ENCODE assay signal across 8 mouse cellular contexts in genomic region chr13:23561883-23562659, GRCm38 (mm10). TPM values are rescaled to one million over a fixed set of nuclear protein-coding genes. Genes with fewer than 3 reads are reported as not detected.
DNase-seq lines count a peak whose midpoint lies in the region; ATAC-seq and TF ChIP-seq lines count a peak whose summit lies in the region.
"Not testable (repeated sequence)": the region's sequence is repeated elsewhere in the genome, so short reads cannot be mapped to it uniquely, and the experiment has no call there.

Gene Hist1h3e, minus strand, starts transcription at chr13:23562369.

- not testable (repeated sequence) for H3K36me3 ChIP-seq in CH12.LX (replicated peaks in 1 of 2; ENCODE audit: control insufficient read depth in 1 of 2, insufficient read depth in 1 of 2, low read length in 1 of 2); forebrain, embryonic 12.5 days (replicated peaks); heart, postnatal 0 days (replicated peaks; ENCODE audit: control insufficient read depth, insufficient read depth, low read length); liver, embryonic 16.5 days (ENCODE audit: control insufficient read depth, insufficient read depth); neural tube, embryonic 13.5 days; testis, adult 2 months (ENCODE audit: control insufficient read depth, insufficient read depth, low read length)

- not testable (repeated sequence) for H3K27me3 ChIP-seq in CH12.LX (replicated peaks); forebrain, embryonic 12.5 days; heart, postnatal 0 days (ENCODE audit: control insufficient read depth, insufficient read depth, low read length); liver, embryonic 16.5 days (ENCODE audit: control insufficient read depth, insufficient read depth, low read depth, low read length); neural tube, embryonic 13.5 days; testis, adult 2 months (ENCODE audit: control insufficient read depth, insufficient read depth, low read length)

- TF ChIP-seq RAD21 in CH12.LX (IDR thresholded peaks at IDR 0.05; ENCODE audit: low read depth, low read length), result not testable (repeated sequence)

- peak; percentile 98 for DNase-seq in CH12.LX (ENCODE audit: extremely low read depth)
- peak; percentile 97 for DNase-seq in c-Kit-positive CD71-positive TER-119-positive erythroid progenitor cells, embryonic 14.5 days (ENCODE audit: low spot score)
- DNase-seq in heart, postnatal 0 days (ENCODE audit: low spot score), result peak; percentile 98
- DNase-seq in kidney, postnatal 4 days, result peak; percentile 93 to 96

- in situ Hi-C loops in CH12.LX (cut with MboI; ENCODE audit: low pct_ligation_motif_present, low pct_unique_long_range_greater_than_20kb, low sequenced_read_pairs), result loop anchor here (25.0 kb wide), 1 partner anchor 1825 kb away; the partner anchor contains the start of gene Hist1h4j

- dilution Hi-C loops in CH12.LX (cut with MboI; ENCODE audit: extremely low pct_ligation_motif_present, extremely low pct_unique_long_range_greater_than_20kb, low sequenced_read_pairs), result not testable (repeated sequence)

- H3K27ac ChIP-seq in CH12.LX (ENCODE audit: insufficient read depth, low read depth), result peak within 1 kb of the TSS; percentile 97
- peak within 1 kb of the TSS; percentile 99 for H3K27ac ChIP-seq in forebrain, embryonic 12.5 days
- peak within 1 kb of the TSS; percentile 98 for H3K27ac ChIP-seq in heart, postnatal 0 days (ENCODE audit: low read depth)
- peak within 1 kb of the TSS; percentile 98 for H3K27ac ChIP-seq in liver, embryonic 16.5 days (ENCODE audit: low read length)
- peak within 1 kb of the TSS; percentile 98 for H3K27ac ChIP-seq in neural tube, embryonic 13.5 days (replicated peaks)
- peak within 1 kb of the TSS; percentile 75 for H3K27ac ChIP-seq in testis, adult 2 months (ENCODE audit: control insufficient read depth, insufficient read depth, low read depth, low read length)

- not testable (repeated sequence) for H3K79me2 ChIP-seq in CH12.LX (replicated peaks; ENCODE audit: control insufficient read depth, extremely low read depth, insufficient read depth, poor library complexity, severe bottlenecking)

- peak; percentile 98 for ATAC-seq in forebrain, embryonic 12.5 days (ENCODE audit: low FRiP score)
- ATAC-seq in heart, postnatal 0 days (ENCODE audit: insufficient read depth, low read depth), result peak; percentile 89
- ATAC-seq in liver, embryonic 16.5 days (ENCODE audit: low read depth), result peak; percentile 93
- ATAC-seq in neural tube, embryonic 13.5 days (ENCODE audit: low read depth), result peak; percentile 96

- H3K4me1 ChIP-seq in CH12.LX (ENCODE audit: control insufficient read depth in 1 of 2, insufficient read depth in 2 of 2), result peaks cover 3 to 27% of the 10 kb centered on the region in 2 experiments; a peak in 2 of 4 replicates
- not testable (repeated sequence) for H3K4me1 ChIP-seq in forebrain, embryonic 12.5 days; heart, postnatal 0 days (ENCODE audit: control insufficient read depth, insufficient read depth); neural tube, embryonic 13.5 days (replicated peaks); testis, adult 2 months (ENCODE audit: control insufficient read depth, insufficient read depth, low read length)
- peaks cover 27% of the 10 kb centered on the region for H3K4me1 ChIP-seq in liver, embryonic 16.5 days (ENCODE audit: control insufficient read depth, low read depth, low read length)

- peak within 1 kb of the TSS; percentile 99 for H3K4me2 ChIP-seq in CH12.LX (ENCODE audit: insufficient read depth, low read depth, poor library complexity, severe bottlenecking)
- peak within 1 kb of the TSS; percentile 64 for H3K4me2 ChIP-seq in forebrain, embryonic 12.5 days
- H3K4me2 ChIP-seq in heart, postnatal 0 days (ENCODE audit: low read depth, low read length), result peak within 1 kb of the TSS; percentile 74
- peak within 1 kb of the TSS; percentile 81 for H3K4me2 ChIP-seq in liver, embryonic 16.5 days (ENCODE audit: low read depth, low read length)
- H3K4me2 ChIP-seq in neural tube, embryonic 13.5 days, result peak within 1 kb of the TSS; percentile 75

- peak within 1 kb of the TSS; percentile 35 to 58 (median 49) for H3K4me3 ChIP-seq in CH12.LX (replicated peaks in 1 of 3; ENCODE audit: low read depth in 2 of 3, low read length in 2 of 3, poor library complexity in 1 of 3)
- H3K4me3 ChIP-seq in forebrain, embryonic 12.5 days (replicated peaks), result peak within 1 kb of the TSS; percentile 44
- H3K4me3 ChIP-seq in heart, postnatal 0 days (ENCODE audit: low read depth, low read length), result peak within 1 kb of the TSS; percentile 51
- peak within 1 kb of the TSS; percentile 60 for H3K4me3 ChIP-seq in liver, embryonic 16.5 days (ENCODE audit: low read depth, low read length)
- peak within 1 kb of the TSS; percentile 45 for H3K4me3 ChIP-seq in neural tube, embryonic 13.5 days
- H3K4me3 ChIP-seq in testis, adult 2 months (ENCODE audit: control insufficient read depth, low read depth, low read length), result peak within 1 kb of the TSS; percentile 81

- peak within 1 kb of the TSS; percentile 100 for H3K9ac ChIP-seq in CH12.LX (ENCODE audit: insufficient read depth, low read depth)
- peak within 1 kb of the TSS; percentile 63 for H3K9ac ChIP-seq in forebrain, embryonic 12.5 days
- peak within 1 kb of the TSS; percentile 59 for H3K9ac ChIP-seq in heart, postnatal 0 days (replicated peaks; ENCODE audit: low read depth, low read length)
- peak within 1 kb of the TSS; percentile 71 for H3K9ac ChIP-seq in liver, embryonic 16.5 days (ENCODE audit: low read depth, low read length)
- H3K9ac ChIP-seq in neural tube, embryonic 13.5 days, result peak within 1 kb of the TSS; percentile 75

- H3K9me3 ChIP-seq in CH12.LX (replicated peaks; ENCODE audit: low read length); forebrain, embryonic 12.5 days; heart, postnatal 0 days (replicated peaks; ENCODE audit: control insufficient read depth, low read length); liver, embryonic 16.5 days (replicated peaks; ENCODE audit: control insufficient read depth, low read length); neural tube, embryonic 13.5 days: not testable (repeated sequence)

- WGBS in forebrain, embryonic 12.5 days, result under 1% methylated on average over 48 of the region's 67 CpGs
- under 1% methylated on average over 36 of the region's 67 CpGs for WGBS in heart, postnatal 0 days
- under 1% methylated on average over 42 of the region's 67 CpGs for WGBS in liver, embryonic 16.5 days (ENCODE audit: insufficient replicate concordance)
- under 1% methylated on average over 47 of the region's 67 CpGs for WGBS in neural tube, embryonic 13.5 days

- not testable (repeated sequence) for TF ChIP-seq EP300 in CH12.LX (IDR thresholded peaks at IDR 0.05; ENCODE audit: low read length); heart, postnatal 0 days (IDR thresholded peaks at IDR 0.05; ENCODE audit: low read depth)

- TF ChIP-seq POLR2A in CH12.LX (IDR thresholded peaks at IDR 0.05; ENCODE audit: low read depth, low read length), result peak; percentile 98
- TF ChIP-seq POLR2A in testis, adult 2 months (IDR thresholded peaks at IDR 0.05; ENCODE audit: control insufficient read depth, low read depth, low read length), result peak; percentile 83

- TF ChIP-seq CTCF in CH12.LX (conservative IDR thresholded peaks at IDR 0.05 in 1 of 2, IDR thresholded peaks at IDR 0.05 in 1 of 2; ENCODE audit: low read depth in 2 of 2, low read length in 2 of 2), result 0 out of 4 replicates have a peak, but pooled peaks of 1 of the 2 experiments have one; percentile 0
- not testable (repeated sequence) for TF ChIP-seq CTCF in heart, postnatal 0 days (IDR thresholded peaks at IDR 0.05; ENCODE audit: low read depth); testis, adult 2 months (IDR thresholded peaks at IDR 0.05; ENCODE audit: control insufficient read depth, insufficient read depth, insufficient replicate concordance, low read depth, low read length)

TF ChIP-seq in CH12.LX, 34 proteins besides CTCF, POLR2A, EP300 and RAD21 (continues in another document):
- TF ChIP-seq MAX (IDR thresholded peaks at IDR 0.05; ENCODE audit: low read length) (0 out of 2 replicates have a peak, but pooled peaks have one; percentile 70), JUND (conservative IDR thresholded peaks at IDR 0.05; ENCODE audit: low read depth, low read length) (peak; percentile 60), MEF2A (IDR thresholded peaks at IDR 0.05; ENCODE audit: borderline replicate concordance, low read depth, low read length) (peak; percentile 62; the same call in 1 of the 2 replicates), UBTF (IDR thresholded peaks at IDR 0.05; ENCODE audit: low read depth, low read length) (peak; percentile 95), ZMIZ1 (IDR thresholded peaks at IDR 0.05; ENCODE audit: low read depth, low read length) (peak; percentile 100), POLR2AphosphoS2 (IDR thresholded peaks at IDR 0.05; ENCODE audit: low read depth, low read length) (peak; percentile 98), TBP (conservative IDR thresholded peaks at IDR 0.05; ENCODE audit: low read depth, low read length) (peak; percentile 99), MAFK (IDR thresholded peaks at IDR 0.05; ENCODE audit: insufficient replicate concordance, low read length) (0 out of 2 replicates have a peak, but pooled peaks have one; percentile 24), CHD1 (IDR thresholded peaks at IDR 0.05; ENCODE audit: low read depth, low read length) (0 out of 2 replicates have a peak, but pooled peaks have one; percentile 33), TCF12 (IDR thresholded peaks at IDR 0.05; ENCODE audit: low read depth, low read length) (peak; percentile 84), JUN (IDR thresholded peaks at IDR 0.05; ENCODE audit: insufficient read depth, low read depth, low read length) (peak; percentile 54), SIN3A (IDR thresholded peaks at IDR 0.05; ENCODE audit: low read length) (peak; percentile 80)

RNA-seq across cellular contexts. Expression of gene Hist1h3e, which starts in this region (rescaled TPM):
- total RNA-seq in CH12.LX (2012; rRNA removed) (1,307 and 1,484 TPM in 2 replicates), CH12.LX (2014; rRNA removed) (20.6 and 24.2 TPM in 2 replicates)
- 2.2 and 3.1 TPM in 2 replicates for polyA plus RNA-seq in CH12.LX (2012; ENCODE audit: insufficient read length, low read depth)
- 5.7 and 7.6 TPM in 2 replicates for polyA plus RNA-seq in forebrain, embryonic 12.5 days (2016; fragmentation: Nextera tagmentation; extraction: Ambion mirVana)
- total RNA-seq in heart, postnatal 0 days (2014; rRNA removed; ENCODE audit: low replicate concordance), result 625 and 977 TPM in 2 replicates
- polyA plus RNA-seq in heart, postnatal 0 days (2015; fragmentation: Nextera tagmentation; extraction: Ambion mirVana), result 0.70 and 0.97 TPM in 2 replicates
- 3.4 and 4.2 TPM in 2 replicates for polyA plus RNA-seq in liver, embryonic 16.5 days (2015; fragmentation: Nextera tagmentation; extraction: Ambion mirVana)
- polyA plus RNA-seq in neural tube, embryonic 13.5 days (2015; fragmentation: Nextera tagmentation; extraction: Ambion mirVana), result 2.0 and 3.2 TPM in 2 replicates
- polyA plus RNA-seq in testis, adult 2 months (2012; rRNA removed), result 2.8 and 3.2 TPM in 2 replicates

Comparison
In these comparisons a context has a peak if more than half of its experiments do, and no peak if none do; other contexts are left out.
1. Peak in every context shown above with its lines: DNase-seq, ATAC-seq, H3K4me3 ChIP-seq and H3K27ac ChIP-seq.